Mouse (Mus musculus): Measurements from ENCODE around the gene Gm9268. TPM values are rescaled to one million over a fixed set of nuclear protein-coding genes. Genes with fewer than 3 reads are reported as not detected.
"Not testable (repeated sequence)": the region's sequence is repeated elsewhere in the genome, so short reads cannot be mapped to it uniquely, and the experiment has no call there.

Gene Gm9268
- not detected for total RNA-seq (2021)

GRCm38 (mm10) chr7:43018465-43018864, at the start of gene Gm9268:
Gene Gm9268, plus strand, starts transcription at chr7:43018765.
- intact Hi-C loops (cut with DNase I); DNase-seq: not testable (repeated sequence)

- intact Hi-C loops (cut with DNase I), result no loop called here
- peak in 1 of 2 experiments; percentile 0 for DNase-seq
Observed at GRCm38 (mm10) chr7:42980098-42980497, 38.5 kb upstream of the Gm9268 start.

DNA sequence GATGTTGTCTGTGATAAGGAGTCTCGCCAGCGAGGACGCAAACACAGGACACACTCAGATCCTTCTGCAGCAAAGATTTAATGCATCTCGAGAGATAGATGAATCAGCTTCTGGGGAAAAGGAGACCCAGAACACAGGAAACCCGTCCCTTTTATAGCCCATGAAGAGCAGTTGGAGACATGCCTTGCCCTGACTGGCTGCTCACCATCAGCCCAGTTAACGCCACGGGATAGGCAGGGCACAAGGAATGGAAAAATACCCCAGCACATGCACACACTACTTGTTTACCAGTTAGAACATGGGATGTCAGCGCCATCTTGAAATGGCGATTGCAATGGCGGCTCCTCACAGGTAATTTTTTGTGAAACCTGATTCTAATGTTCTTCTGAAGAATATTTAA, 37.8 kb upstream of the Gm9268 start:
- intact Hi-C loops (cut with DNase I), result no loop called here
- DNase-seq, result no peak

DNA sequence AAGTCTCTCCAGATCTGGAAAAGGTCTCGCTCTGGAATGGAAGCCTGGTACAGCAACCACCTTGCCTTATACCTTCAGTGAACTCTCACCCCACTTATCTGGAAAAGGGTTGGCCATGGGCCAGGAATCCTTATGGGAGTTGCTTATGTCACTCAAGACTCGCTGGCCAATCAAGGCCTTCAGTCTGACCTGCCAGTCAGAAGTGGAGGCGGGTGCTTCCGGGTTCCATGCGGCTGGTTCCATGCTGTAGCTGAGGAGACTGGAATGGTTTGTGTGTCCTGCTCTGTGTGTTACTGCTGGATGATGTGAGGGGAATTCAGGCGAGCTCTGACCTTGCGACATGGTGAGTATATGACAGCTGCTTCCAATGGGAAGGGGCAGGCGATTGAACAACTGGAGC, 59.3 kb downstream of the Gm9268 start:
- intact Hi-C loops (cut with DNase I), result no loop called here
- no peak for DNase-seq

Other genes with a start within 250 kb of the Gm9268 start
- not detected for gene Vmn2r62, start 225.2 kb upstream of the Gm9268 start, total RNA-seq (2021)
- gene Gm2381, start 151.5 kb upstream of the Gm9268 start, total RNA-seq (2021), result under 1 TPM; 0.07 TPM
- not detected for gene Vmn2r63, start 84.9 kb upstream of the Gm9268 start, total RNA-seq (2021)
- gene Zfp936, start 95.5 kb downstream of the Gm9268 start, total RNA-seq (2021), result not detected

All from heart, postnatal 10 days (tissue).